Mouse (Mus musculus): ENCODE data around the gene Tent5c. TPM values are rescaled to one million over a fixed set of nuclear protein-coding genes. Genes with fewer than 3 reads are reported as not detected.
A peak's percentile ranks its signal among the peaks of the same experiment; 100 is the strongest.

Tent5c gene
- polyA plus RNA-seq (2016; fragmentation: Nextera tagmentation; extraction: Ambion mirVana) = 8.0 and 9.1 TPM in 2 replicates

DNA sequence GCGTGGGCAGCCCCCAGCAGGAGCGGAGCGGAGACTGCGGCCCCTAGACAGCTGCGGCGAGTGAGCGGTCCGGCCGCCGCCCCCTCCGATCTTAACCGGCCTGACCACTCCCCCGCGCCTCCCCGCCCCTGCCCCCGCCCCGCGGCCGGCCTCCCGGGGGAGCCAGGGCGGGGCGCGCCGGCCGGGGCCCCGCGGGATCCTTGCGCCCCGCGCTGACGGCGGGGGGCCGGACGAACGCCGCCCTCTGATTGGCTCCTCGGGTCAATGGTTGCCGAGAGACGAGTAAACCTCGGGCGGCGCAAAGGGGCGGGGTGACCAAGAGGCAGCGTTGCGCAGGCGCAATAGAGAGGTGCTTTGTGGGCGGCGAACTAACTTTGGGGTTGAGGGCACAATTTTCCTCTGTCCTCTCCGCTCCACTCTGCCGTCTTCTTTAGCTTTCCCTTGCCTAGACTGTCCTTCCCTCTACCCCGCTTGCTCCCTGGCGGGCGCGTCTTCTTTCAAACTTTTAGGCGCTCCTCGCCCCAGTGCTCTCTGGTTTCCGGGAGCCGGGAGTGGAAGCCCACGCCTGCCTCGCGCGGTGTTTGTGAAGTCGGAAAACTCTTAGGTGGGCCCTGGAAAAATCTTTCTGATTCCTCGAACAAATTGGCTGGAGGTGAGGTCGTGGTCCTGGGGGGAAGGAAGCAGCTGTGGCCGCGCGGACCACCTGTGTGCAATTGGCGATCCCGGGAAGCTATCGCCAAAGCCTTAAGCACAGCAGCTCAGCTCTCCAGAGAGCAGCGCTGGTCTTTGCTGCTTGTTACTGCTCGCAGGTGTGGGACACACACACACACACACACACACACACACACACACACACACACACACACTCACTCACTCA lies at the start of gene Tent5c:
Tent5c (minus strand) TSS at position 192 of the 877 bp plus-strand sequence.
- H3K4me1 ChIP-seq = peaks cover 17% of the 10 kb centered on the region
- H3K9ac ChIP-seq (replicated peaks) = peak within 1 kb of the TSS; percentile 59
- H3K4me2 ChIP-seq (replicated peaks) = peak within 1 kb of the TSS; percentile 99
- no peaks in the 10 kb centered on the region for H3K36me3 ChIP-seq
- H3K9me3 ChIP-seq = no peaks in the 10 kb centered on the region
- WGBS = under 1% methylated on average over 73 of the region's 73 CpGs
- peak within 1 kb of the TSS; percentile 69 for H3K4me3 ChIP-seq
- H3K27ac ChIP-seq (replicated peaks) = 0 out of 2 replicates have a peak within 1 kb of the TSS, but pooled peaks have one; percentile 30
- ATAC-seq (ENCODE audit: low FRiP score, low read depth) = peak; percentile 92
- peaks cover 56% of the 10 kb centered on the region for H3K27me3 ChIP-seq

DNA sequence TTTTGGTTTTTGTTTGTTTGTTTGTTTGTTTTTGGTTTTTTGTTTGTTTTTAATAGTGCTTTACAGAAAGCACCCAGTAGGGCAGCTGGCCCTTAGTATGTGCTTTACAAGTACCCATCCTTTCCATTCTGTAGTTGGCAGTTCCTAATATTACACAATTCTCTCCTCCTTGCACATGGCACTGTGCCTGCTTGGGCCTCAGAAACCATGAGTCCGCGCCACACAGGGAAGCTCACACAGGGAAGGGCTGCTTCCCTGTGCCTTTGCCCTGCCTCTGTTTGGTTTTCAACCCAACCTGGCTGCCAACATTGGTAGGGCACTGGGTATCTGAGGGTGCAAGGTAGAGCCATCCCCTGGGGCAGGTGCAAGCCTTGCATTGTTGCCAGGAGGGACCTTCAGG lies 47.6 kb upstream of the Tent5c start:
- Histone ChIP-seq H3K4me3 (no peak overlapping the region), H3K27ac (replicated peaks) (no peak overlapping the region), H3K27me3 (no peaks in the 10 kb centered on the region), H3K9me3 (no peaks in the 10 kb centered on the region), H3K4me2 (replicated peaks) (no peak overlapping the region), H3K9ac (replicated peaks) (no peak overlapping the region), H3K36me3 (no peaks in the 10 kb centered on the region), H3K4me1 (no peaks in the 10 kb centered on the region)
- WGBS = 97% methylated on average over 2 of the region's 2 CpGs
- no peak for ATAC-seq (ENCODE audit: low FRiP score, low read depth)

DNA sequence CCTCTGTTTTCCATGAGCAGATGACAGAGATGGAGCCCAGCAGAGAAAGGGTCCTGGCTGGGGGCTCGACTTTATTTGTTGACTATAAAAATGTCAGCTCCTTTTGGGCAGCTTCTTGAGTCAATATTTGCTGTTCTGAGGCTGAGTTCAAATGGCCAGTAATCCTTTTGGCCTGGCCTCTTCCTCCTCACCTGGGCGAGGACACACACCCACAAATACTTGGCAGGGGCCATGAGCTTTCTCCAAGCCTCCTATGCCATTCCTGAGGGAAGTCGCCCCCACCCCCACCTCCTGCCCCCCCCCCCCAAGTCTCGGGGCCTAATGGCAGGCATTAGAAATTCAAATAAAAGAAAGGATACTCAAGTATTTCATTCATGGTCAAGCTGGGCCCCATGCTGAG lies 46.8 kb upstream of the Tent5c start:
- no peak for ATAC-seq (ENCODE audit: low FRiP score, low read depth)
- WGBS = 78% methylated on average over 4 of the region's 4 CpGs

DNA sequence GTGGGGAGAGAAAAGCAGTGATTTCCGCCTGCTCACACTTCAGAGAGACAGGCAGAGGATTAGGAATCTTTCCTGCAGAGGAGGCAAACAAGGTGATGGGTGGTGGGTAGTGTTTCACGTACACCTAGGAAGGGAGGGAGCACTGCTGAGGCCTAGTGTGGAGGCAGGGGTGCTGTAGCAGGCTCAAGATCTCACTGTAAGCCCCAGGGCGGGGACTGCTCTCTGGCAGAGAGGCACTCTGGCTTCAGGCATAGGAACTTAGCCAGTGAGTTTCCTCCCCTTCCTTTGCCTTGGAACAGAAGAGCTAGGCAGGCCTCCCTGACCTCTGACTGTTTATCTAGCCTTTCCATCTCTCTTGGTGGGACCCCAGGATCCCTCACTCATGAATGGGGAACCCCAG lies 46.2 kb upstream of the Tent5c start:
- no peak overlapping the region for H3K9ac ChIP-seq (replicated peaks)
- no peaks in the 10 kb centered on the region for H3K4me1 ChIP-seq
- no peak overlapping the region for H3K27ac ChIP-seq (replicated peaks)
- H3K4me3 ChIP-seq = no peak overlapping the region
- H3K36me3 ChIP-seq = no peaks in the 10 kb centered on the region
- no peaks in the 10 kb centered on the region for H3K9me3 ChIP-seq
- no peak for ATAC-seq (ENCODE audit: low FRiP score, low read depth)
- H3K27me3 ChIP-seq = no peaks in the 10 kb centered on the region
- WGBS = 43% methylated on average over 3 of the region's 3 CpGs
- H3K4me2 ChIP-seq (replicated peaks) = no peak overlapping the region

More for the DNA sequence above, 46.8 kb upstream of the Tent5c start:
- Histone ChIP-seq H3K4me2 (replicated peaks) (no peak overlapping the region), H3K4me1 (no peaks in the 10 kb centered on the region), H3K27ac (replicated peaks) (no peak overlapping the region), H3K9me3 (no peaks in the 10 kb centered on the region), H3K27me3 (no peaks in the 10 kb centered on the region), H3K9ac (replicated peaks) (no peak overlapping the region), H3K4me3 (no peak overlapping the region), H3K36me3 (no peaks in the 10 kb centered on the region)

DNA sequence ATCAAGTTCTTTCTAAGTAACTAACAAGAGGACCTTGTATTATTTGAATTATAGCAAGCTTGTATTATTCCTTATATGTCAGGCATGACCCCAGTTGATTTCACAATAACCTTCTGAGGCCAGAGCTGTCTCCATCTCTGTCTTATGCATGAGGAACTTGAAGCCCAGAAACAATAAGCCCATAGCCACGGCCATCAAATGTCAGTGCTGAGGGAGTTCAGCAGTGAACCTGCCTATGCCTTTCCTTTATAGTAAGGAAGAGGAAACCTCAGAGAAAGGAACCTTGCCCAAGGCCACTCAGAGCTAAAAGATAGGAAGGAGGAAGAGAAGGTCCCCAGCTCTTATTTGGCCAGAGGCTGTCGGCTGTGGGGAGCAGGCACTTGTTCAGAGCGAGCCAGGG lies 45.3 kb upstream of the Tent5c start:
- no peaks in the 10 kb centered on the region for H3K36me3 ChIP-seq
- H3K9ac ChIP-seq (replicated peaks) = no peak overlapping the region
- no peaks in the 10 kb centered on the region for H3K9me3 ChIP-seq
- no peaks in the 10 kb centered on the region for H3K27me3 ChIP-seq
- no peaks in the 10 kb centered on the region for H3K4me1 ChIP-seq
- H3K27ac ChIP-seq (replicated peaks) = no peak overlapping the region
- H3K4me3 ChIP-seq = no peak overlapping the region
- ATAC-seq (ENCODE audit: low FRiP score, low read depth) = no peak
- H3K4me2 ChIP-seq (replicated peaks) = no peak overlapping the region
- 86% methylated on average over 3 of the region's 3 CpGs for WGBS

DNA sequence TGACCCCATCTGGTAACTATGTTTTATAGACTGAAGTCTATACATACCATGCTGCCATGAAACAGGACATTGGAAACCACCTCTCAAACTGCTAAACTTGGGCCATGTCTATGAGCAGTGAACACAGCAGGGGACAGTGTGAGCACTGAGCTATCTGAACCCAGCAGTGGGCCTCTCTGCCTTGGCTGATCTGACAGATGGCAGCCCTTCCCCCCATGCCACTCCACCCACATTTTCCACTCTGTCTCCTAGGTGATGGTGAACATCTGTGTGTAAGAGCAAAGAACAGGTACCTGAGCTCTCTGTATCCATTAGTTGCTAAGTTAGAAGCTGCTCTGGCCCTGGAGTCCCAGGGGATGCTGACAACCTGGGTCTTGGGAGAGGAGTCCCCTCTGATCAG lies 44.3 kb upstream of the Tent5c start:
- Histone ChIP-seq H3K4me3 (no peak overlapping the region), H3K4me2 (replicated peaks) (no peak overlapping the region), H3K27ac (replicated peaks) (no peak overlapping the region), H3K36me3 (no peaks in the 10 kb centered on the region), H3K9ac (replicated peaks) (no peak overlapping the region), H3K27me3 (no peaks in the 10 kb centered on the region), H3K9me3 (no peaks in the 10 kb centered on the region), H3K4me1 (no peaks in the 10 kb centered on the region)
- ATAC-seq (ENCODE audit: low FRiP score, low read depth) = no peak

DNA sequence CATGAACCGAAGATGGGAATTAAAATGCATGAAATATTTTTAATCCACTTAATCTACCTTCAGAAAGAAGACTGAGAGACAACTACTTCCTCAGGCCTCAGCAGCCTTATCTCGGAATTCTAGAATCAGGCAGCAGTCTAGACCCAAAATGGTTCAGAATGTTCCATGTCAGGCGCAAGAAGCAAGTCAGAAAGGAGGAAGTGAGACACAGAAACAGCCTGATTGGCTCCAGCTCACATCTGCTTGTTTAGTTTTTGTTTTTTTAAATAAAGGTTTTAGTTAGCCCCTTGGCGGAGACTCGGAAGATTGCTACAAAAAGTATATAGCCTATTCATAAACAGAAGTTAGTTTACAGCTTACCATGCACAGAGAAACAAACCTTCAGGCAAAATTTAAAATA lies 41.8 kb upstream of the Tent5c start:
- no peak for ATAC-seq (ENCODE audit: low FRiP score, low read depth)
- Histone ChIP-seq H3K36me3 (no peaks in the 10 kb centered on the region), H3K27ac (replicated peaks) (no peak overlapping the region), H3K27me3 (no peaks in the 10 kb centered on the region), H3K4me1 (no peaks in the 10 kb centered on the region), H3K4me2 (replicated peaks) (no peak overlapping the region), H3K9ac (replicated peaks) (no peak overlapping the region), H3K4me3 (no peak overlapping the region), H3K9me3 (no peaks in the 10 kb centered on the region)
- WGBS = 94% methylated on average over 5 of the region's 5 CpGs

DNA sequence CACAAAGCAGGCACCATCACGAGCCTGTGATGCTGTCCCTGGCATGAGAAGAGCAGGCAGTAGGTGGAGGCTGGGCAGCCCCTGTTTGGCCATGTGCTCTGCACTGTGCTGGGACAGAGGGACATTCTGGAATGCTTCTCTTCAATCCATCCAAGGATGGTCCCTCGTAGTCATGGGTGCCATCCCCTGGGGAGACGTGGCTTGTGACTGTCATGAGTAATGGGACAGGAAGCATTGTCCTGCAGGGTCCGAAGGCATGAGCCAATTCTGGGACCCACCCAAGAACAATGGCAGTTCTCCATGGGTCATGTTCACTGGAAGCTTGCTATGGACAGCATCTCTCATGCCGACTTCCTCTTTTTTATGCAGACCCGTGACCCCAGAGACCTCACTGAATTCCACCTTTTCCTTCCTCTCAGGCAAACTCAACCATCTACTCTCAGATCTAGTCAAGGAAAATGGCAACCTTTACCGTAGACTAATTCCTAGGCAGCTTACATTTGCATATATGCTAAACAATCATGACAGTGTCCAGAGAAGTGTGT lies 41.2 kb upstream of the Tent5c start:
- 90% methylated on average over 7 of the region's 7 CpGs for WGBS
- Histone ChIP-seq H3K9me3 (no peaks in the 10 kb centered on the region), H3K4me1 (no peaks in the 10 kb centered on the region), H3K9ac (replicated peaks) (no peak overlapping the region), H3K27me3 (no peaks in the 10 kb centered on the region), H3K4me3 (no peak overlapping the region), H3K36me3 (no peaks in the 10 kb centered on the region), H3K27ac (replicated peaks) (no peak overlapping the region), H3K4me2 (replicated peaks) (no peak overlapping the region)
- ATAC-seq (ENCODE audit: low FRiP score, low read depth) = no peak

DNA sequence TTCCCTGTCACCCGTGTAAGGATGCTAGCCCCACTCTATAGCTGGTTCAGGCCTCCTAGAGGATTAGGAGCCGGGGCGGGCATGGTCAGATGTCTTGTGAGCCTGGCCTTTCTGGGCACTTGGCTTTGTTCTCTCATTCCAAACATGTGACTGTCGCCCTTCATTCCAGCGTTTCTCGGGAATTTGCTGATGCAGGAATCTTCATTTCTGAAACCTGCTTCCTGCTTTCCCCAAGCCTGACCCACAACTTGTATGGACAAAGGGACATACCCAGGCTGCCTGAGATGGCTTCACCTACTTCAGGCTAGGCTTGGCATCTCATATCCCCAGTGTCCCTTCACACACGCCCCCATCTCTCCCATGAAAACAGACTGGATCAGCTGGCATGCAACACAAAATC lies 33.5 kb upstream of the Tent5c start:
- Histone ChIP-seq H3K27ac (replicated peaks) (no peak overlapping the region), H3K4me1 (no peaks in the 10 kb centered on the region), H3K4me3 (no peak overlapping the region), H3K9me3 (no peaks in the 10 kb centered on the region), H3K4me2 (replicated peaks) (no peak overlapping the region), H3K36me3 (no peaks in the 10 kb centered on the region), H3K27me3 (no peaks in the 10 kb centered on the region), H3K9ac (replicated peaks) (no peak overlapping the region)
- no peak for ATAC-seq (ENCODE audit: low FRiP score, low read depth)
- 77% methylated on average over 7 of the region's 7 CpGs for WGBS

DNA sequence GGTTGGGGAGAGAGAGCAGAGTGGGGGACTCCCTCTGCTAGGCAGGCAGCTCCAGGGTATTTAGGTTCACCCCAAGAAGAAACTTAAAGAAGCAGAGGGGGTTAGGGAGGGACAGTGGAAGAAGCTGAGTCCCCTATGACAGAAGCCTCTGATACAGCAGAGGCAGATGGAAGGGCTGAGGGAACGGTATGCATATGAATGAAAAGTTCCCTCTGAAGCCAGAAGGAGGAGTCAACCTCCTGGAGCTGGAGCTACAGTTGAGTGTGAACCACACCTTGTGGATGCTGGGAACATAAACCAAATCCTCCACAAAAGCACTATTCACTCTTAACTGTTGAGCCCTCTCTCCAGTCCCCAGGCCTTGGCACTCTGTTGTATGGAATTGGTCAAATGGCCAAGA lies 32.5 kb upstream of the Tent5c start:
- no peaks in the 10 kb centered on the region for H3K36me3 ChIP-seq
- no peak overlapping the region for H3K4me2 ChIP-seq (replicated peaks)
- no peaks in the 10 kb centered on the region for H3K9me3 ChIP-seq
- no peak overlapping the region for H3K27ac ChIP-seq (replicated peaks)
- H3K27me3 ChIP-seq = no peaks in the 10 kb centered on the region
- H3K9ac ChIP-seq (replicated peaks) = no peak overlapping the region
- no peak overlapping the region for H3K4me3 ChIP-seq
- H3K4me1 ChIP-seq = no peaks in the 10 kb centered on the region
- 64% methylated on average over 1 of the region's 1 CpGs for WGBS
- ATAC-seq (ENCODE audit: low FRiP score, low read depth) = no peak

DNA sequence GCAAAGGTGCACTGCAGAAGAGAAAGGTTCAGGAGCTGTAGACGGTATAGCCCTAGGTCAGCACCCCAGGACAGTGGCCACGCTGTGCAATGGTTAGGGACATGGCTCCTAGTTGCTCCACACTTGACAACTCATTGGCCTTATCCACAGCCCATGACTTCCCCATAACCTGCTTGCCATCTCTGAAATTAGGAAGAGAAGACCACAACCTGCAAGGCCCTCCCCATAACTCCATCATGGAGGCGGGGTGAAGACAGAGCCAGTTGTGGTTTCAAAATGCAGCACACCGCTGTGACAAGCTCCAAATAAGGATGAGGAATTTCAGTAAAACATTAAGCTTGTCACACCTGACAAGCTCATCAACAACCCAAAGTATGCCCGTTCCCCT lies 26.6 kb upstream of the Tent5c start:
- Histone ChIP-seq H3K9me3 (no peaks in the 10 kb centered on the region), H3K27ac (replicated peaks) (no peak overlapping the region), H3K9ac (replicated peaks) (no peak overlapping the region), H3K27me3 (no peaks in the 10 kb centered on the region), H3K4me1 (no peaks in the 10 kb centered on the region), H3K4me2 (replicated peaks) (no peak overlapping the region), H3K36me3 (no peaks in the 10 kb centered on the region), H3K4me3 (no peak overlapping the region)
- no peak for ATAC-seq (ENCODE audit: low FRiP score, low read depth)
- 89% methylated on average over 5 of the region's 5 CpGs for WGBS

DNA sequence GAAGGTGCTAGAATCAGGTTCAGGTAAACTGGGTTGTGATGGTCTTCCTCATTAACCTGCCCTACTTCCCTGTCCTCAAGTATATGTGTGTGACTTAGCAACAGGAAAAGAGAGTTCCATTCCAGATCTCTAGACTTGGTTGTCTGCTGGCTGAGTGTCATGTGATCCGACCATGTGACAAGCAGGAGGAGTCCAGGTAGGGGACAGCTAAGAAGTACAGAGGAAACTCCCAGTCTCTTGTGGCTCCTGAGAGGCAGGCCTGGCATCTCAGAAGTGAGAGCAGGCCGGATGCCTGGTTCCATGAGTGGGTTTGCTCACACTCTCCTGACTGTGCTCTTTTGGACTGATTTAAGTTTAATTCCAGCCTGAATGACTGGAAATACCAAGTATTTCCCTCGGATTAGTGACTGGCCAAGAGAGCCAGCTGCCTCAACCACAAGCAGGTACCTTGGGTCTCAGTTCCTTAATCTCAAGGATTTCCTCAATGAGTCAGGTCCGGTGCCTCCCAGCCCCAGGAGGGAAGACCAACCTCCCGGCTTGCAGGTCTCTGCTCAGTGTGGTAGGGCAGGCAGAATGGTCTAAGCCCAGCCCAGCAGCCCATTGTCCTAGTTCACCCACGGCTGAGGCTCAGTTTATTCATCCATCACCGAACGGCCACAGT lies 26.1 kb upstream of the Tent5c start:
- 76% methylated on average over 8 of the region's 8 CpGs for WGBS
- Histone ChIP-seq H3K9ac (replicated peaks) (no peak overlapping the region), H3K4me3 (no peak overlapping the region), H3K4me2 (replicated peaks) (no peak overlapping the region), H3K27me3 (no peaks in the 10 kb centered on the region), H3K9me3 (no peaks in the 10 kb centered on the region), H3K36me3 (no peaks in the 10 kb centered on the region), H3K4me1 (no peaks in the 10 kb centered on the region), H3K27ac (replicated peaks) (no peak overlapping the region)
- ATAC-seq (ENCODE audit: low FRiP score, low read depth) = no peak
